Mouse (Mus musculus) kidney, postnatal 0 days (tissue): ENCODE data around the gene Twist1. TPM values are rescaled to one million over a fixed set of nuclear protein-coding genes. Genes with fewer than 3 reads are reported as not detected.

Experiments used
- ATAC-seq: fragments of 200-750 bp; cut with Nextera tagmentation; replicated peaks from 2 replicates; pipeline ENCODE4 v1.8.0; 2017; ENCODE audit warnings: low read depth, moderate number of reproducible peaks, moderate TSS enrichment, moderate library complexity; ENCODE audit not compliant: low FRiP score
- DNase-seq: peaks from one replicate; pipeline ENCODE4 v3.0.0-alpha.2; 2016; ENCODE audit warnings: low spot score
- H3K27ac ChIP-seq: fragments of 300-500 bp; sonication (generic); 2 replicates; pipeline ENCODE4 v1.5.1; 2014; ENCODE audit warnings: mild to moderate bottlenecking
- H3K27me3 ChIP-seq: fragments of 300-500 bp; sonication (generic); 2 replicates; pipeline ENCODE4 v1.6.1; 2014; ENCODE audit warnings: low read length, mixed read lengths; ENCODE audit not compliant: insufficient read depth
- H3K36me3 ChIP-seq: fragments of 300-500 bp; sonication (generic); 2 replicates; pipeline ENCODE4 v1.6.1; 2014; ENCODE audit warnings: low read length, mixed read lengths; ENCODE audit not compliant: insufficient read depth
- H3K4me1 ChIP-seq: fragments of 300-500 bp; sonication (generic); replicated peaks from 2 replicates; pipeline ENCODE4 v1.6.1; 2014; ENCODE audit warnings: antibody characterized with exemption, low read length, mixed read lengths; ENCODE audit not compliant: insufficient read depth
- H3K4me2 ChIP-seq: fragments of 300-500 bp; sonication (generic); 2 replicates; pipeline ENCODE4 v1.6.1; 2014; ENCODE audit warnings: mild to moderate bottlenecking, low read length, moderate library complexity, mixed read lengths
- H3K4me3 ChIP-seq: fragments of 300-500 bp; sonication (generic); replicated peaks from 2 replicates; pipeline ENCODE4 v1.5.1; 2014; ENCODE audit warnings: low read depth, low read length
- H3K9ac ChIP-seq: fragments of 300-500 bp; sonication (generic); 2 replicates; pipeline ENCODE4 v1.6.1; 2014; ENCODE audit warnings: low read depth, low read length
- H3K9me3 ChIP-seq: fragments of 300-500 bp; sonication (generic); replicated peaks from 2 replicates; pipeline ENCODE4 v1.6.1; 2016; ENCODE audit warnings: low read length, inconsistent platforms, mixed read lengths
- CTCF ChIP-seq: IDR thresholded peaks from 2 replicates; pipeline ENCODE4 v1.5.1; 2016; ENCODE audit warnings: antibody characterized with exemption, low read depth, mild to moderate bottlenecking, moderate library complexity
- WGBS: fragments of 180-500 bp; shearing (Covaris S2); extraction: QIAGEN DNeasy Blood & Tissue Kit; methylation state at CpG from one replicate; pipeline ENCODE4 v1.1.7; 2014; 5-methylcytosine and 5-hydroxymethylcytosine counted together
- polyA plus RNA-seq: library from polyadenylated mRNA; unstranded; fragments of >200 nt; fragmentation: Nextera tagmentation; extraction: Ambion mirVana; gene quantifications from 2 replicates; pipeline ENCODE4 v1.2.1, GENCODE M21; 2015

The Twist1 gene
- polyA plus RNA-seq, 1 experiment from 2014 or later, result 4.3 TPM

DNA sequence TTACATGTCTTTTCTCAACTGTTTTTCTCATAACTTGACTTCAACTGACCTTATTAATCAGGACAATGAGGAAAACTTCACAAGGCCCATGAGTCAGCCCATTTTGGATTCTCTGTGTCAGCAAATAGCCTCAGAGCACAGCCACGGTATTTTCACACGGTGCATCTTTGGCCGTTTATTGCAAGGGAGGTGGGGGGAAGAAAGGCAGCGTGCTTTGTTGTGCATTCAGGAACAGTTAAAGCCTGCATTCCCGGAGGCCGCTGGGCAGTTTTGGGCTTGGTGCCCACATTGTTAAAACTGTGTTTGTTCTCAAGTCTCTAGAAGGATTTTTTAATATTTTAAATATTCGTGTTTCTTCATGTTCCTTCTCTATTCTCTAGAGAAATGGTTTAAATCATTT lies 24.0 kb downstream of the Twist1 start:
- H3K27ac ChIP-seq, result no peak overlapping the region
- no peak overlapping the region for H3K4me2 ChIP-seq
- H3K27me3 ChIP-seq, result no peaks in the 10 kb centered on the region
- DNase-seq, result no peak
- no peak overlapping the region for H3K9ac ChIP-seq
- 20% methylated on average over 7 of the region's 7 CpGs for WGBS
- no peak overlapping the region for H3K4me3 ChIP-seq
- no peak for TF ChIP-seq CTCF
- no peaks in the 10 kb centered on the region for H3K4me1 ChIP-seq
- no peaks in the 10 kb centered on the region for H3K9me3 ChIP-seq
- ATAC-seq, result no peak
- no peaks in the 10 kb centered on the region for H3K36me3 ChIP-seq

GRCm38 (mm10) chr12:33993127-33993526 lies 35.7 kb downstream of the Twist1 start:
- H3K9me3 ChIP-seq, result no peaks in the 10 kb centered on the region
- H3K27ac ChIP-seq, result no peak overlapping the region
- H3K4me2 ChIP-seq, result no peak overlapping the region
- DNase-seq (no peak), ATAC-seq (no peak)
- no peak overlapping the region for H3K4me3 ChIP-seq
- no peaks in the 10 kb centered on the region for H3K36me3 ChIP-seq
- TF ChIP-seq CTCF, result no peak
- no peak overlapping the region for H3K9ac ChIP-seq
- H3K4me1 ChIP-seq, result no peaks in the 10 kb centered on the region
- H3K27me3 ChIP-seq, result no peaks in the 10 kb centered on the region
- WGBS, result 86% methylated on average over 3 of the region's 3 CpGs

Other genes starting within 250 kb of the Twist1 start
- gene Ferd3l, start 29.2 kb upstream of the Twist1 start, polyA plus RNA-seq, result not detected in 2 replicates